Mouse (Mus musculus) C2C12 (cell line): ENCODE data around the gene Ncam1.

Experiments
- CEBPB ChIP-seq: IDR thresholded peaks from one replicate; pipeline ENCODE4 v1.6.1; 2011; ENCODE audit warnings: low read depth, mild to moderate bottlenecking, control low read depth, moderate library complexity
- CTCF ChIP-seq: IDR thresholded peaks from one replicate; pipeline ENCODE4 v1.5.1; 2011; ENCODE audit not compliant: control insufficient read depth, insufficient read depth, insufficient read length
- USF1 ChIP-seq: IDR thresholded peaks from one replicate; pipeline ENCODE4 v1.6.1; 2011; ENCODE audit warnings: low read depth, mild to moderate bottlenecking, control low read depth, moderate library complexity

GRCm38 (mm10) chr9:49551353-49551752 lies 247.4 kb downstream of the Ncam1 start:
- TF ChIP-seq CTCF (no peak), USF1 (no peak), CEBPB (no peak)
